Mouse (Mus musculus): ENCODE data around the gene Hsd17b13.

DNA sequence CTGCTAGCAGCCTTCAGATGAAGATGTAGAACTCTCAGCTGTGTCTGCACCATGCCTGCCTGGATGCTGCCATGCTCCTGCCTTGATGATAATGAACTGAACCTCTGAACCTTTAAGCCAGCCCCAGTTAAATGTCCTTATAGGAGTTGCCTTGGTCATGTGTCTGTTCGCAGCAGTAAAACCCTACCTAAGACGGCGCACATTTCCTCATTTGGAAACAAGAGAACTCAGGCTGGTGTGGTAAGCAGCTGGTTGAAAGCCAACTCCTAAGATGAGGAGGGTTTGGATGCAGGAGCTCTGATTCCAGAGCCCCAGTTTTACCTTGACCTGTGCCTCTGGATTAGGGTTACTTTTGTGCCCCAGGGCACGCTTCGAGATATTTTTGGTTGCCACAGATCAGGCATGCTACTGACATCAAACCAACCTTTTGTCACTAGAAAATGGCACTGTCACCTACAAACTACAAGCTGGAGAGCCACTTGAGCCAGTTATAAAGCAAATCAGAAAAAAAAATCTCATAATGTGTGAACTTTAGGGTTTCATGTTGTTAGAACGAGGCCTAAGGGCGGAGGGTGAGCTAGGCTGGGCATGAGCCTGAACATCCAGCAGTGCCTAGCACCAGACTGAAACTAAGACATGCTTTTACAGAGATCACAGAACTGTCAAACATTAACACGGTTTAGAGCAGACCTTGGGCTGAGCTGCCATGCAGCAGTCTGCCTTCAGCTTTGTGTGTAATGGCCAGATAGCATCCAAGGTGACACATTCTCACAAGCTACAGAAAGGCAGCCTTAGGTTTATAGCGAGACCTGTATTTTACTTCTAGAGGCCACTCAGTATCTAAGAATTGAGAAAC is 3.7 kb upstream of the Hsd17b13 start:
- TF ChIP-seq CTCF (IDR thresholded peaks at IDR 0.05; ENCODE audit: low read depth, low read length): no peak
- TF ChIP-seq POLR2A (IDR thresholded peaks at IDR 0.05; ENCODE audit: borderline replicate concordance, low read depth, low read length): no peak
